Mouse (Mus musculus): ENCODE data around the gene Olfr414. TPM values are rescaled to one million over a fixed set of nuclear protein-coding genes. Genes with fewer than 3 reads are reported as not detected.

The Olfr414 gene
- not detected in 2 replicates for polyA plus RNA-seq (2014; fragmentation: Nextera tagmentation; extraction: Ambion mirVana)

- H3K27ac ChIP-seq (replicated peaks; ENCODE audit: low read depth, low read length): no peak within 1 kb of the TSS
- no peak for ATAC-seq (replicated peaks; ENCODE audit: insufficient number of reproducible peaks, low FRiP score, low TSS enrichment, low read depth)
- H3K4me1 ChIP-seq (ENCODE audit: control insufficient read depth, insufficient read depth, low read length): no peaks in the 10 kb centered on the region
- 81% methylated on average over 1 of the region's 1 CpGs for WGBS
- no peak for DNase-seq (ENCODE audit: low spot score)
- H3K9me3 ChIP-seq (replicated peaks; ENCODE audit: control insufficient read depth, low read length): no peaks in the 10 kb centered on the region
- H3K36me3 ChIP-seq (replicated peaks; ENCODE audit: control insufficient read depth, insufficient read depth, low read depth, low read length): no peaks in the 10 kb centered on the region
- H3K27me3 ChIP-seq (ENCODE audit: control insufficient read depth, insufficient read depth, low read length): no peaks in the 10 kb centered on the region
- H3K4me2 ChIP-seq (ENCODE audit: low read depth, low read length): no peak within 1 kb of the TSS
- H3K4me3 ChIP-seq (ENCODE audit: low read depth, low read length): no peak within 1 kb of the TSS
- H3K9ac ChIP-seq (replicated peaks; ENCODE audit: low read length): no peak within 1 kb of the TSS
Measured at GRCm38 (mm10) chr1:174423764-174424163, at the start of gene Olfr414. TSS of gene Olfr414 (plus strand) at chr1:174424064.

GRCm38 (mm10) chr1:174390746-174391145, 33.1 kb upstream of the Olfr414 start, which contains the start of gene Olfr248:
TSS of gene Olfr248 (plus strand) at chr1:174391046.
- Histone ChIP-seq H3K27me3 (ENCODE audit: control insufficient read depth, insufficient read depth, low read length) (no peaks in the 10 kb centered on the region), H3K9ac (replicated peaks; ENCODE audit: low read length) (no peak within 1 kb of the TSS), H3K9me3 (replicated peaks; ENCODE audit: control insufficient read depth, low read length) (no peaks in the 10 kb centered on the region), H3K4me2 (ENCODE audit: low read depth, low read length) (no peak within 1 kb of the TSS), H3K4me1 (ENCODE audit: control insufficient read depth, insufficient read depth, low read length) (no peaks in the 10 kb centered on the region), H3K36me3 (replicated peaks; ENCODE audit: control insufficient read depth, insufficient read depth, low read depth, low read length) (no peaks in the 10 kb centered on the region), H3K27ac (replicated peaks; ENCODE audit: low read depth, low read length) (no peak within 1 kb of the TSS), H3K4me3 (ENCODE audit: low read depth, low read length) (no peak within 1 kb of the TSS)
- ATAC-seq (replicated peaks; ENCODE audit: insufficient number of reproducible peaks, low FRiP score, low TSS enrichment, low read depth) (no peak), DNase-seq (ENCODE audit: low spot score) (no peak)
- WGBS: 88% methylated on average over 2 of the region's 2 CpGs

GRCm38 (mm10) chr1:174422959-174423358, 905 bp upstream of the Olfr414 start:
- H3K9ac ChIP-seq (replicated peaks; ENCODE audit: low read length): no peak overlapping the region
- no peaks in the 10 kb centered on the region for H3K27me3 ChIP-seq (ENCODE audit: control insufficient read depth, insufficient read depth, low read length)
- 89% methylated on average over 4 of the region's 4 CpGs for WGBS
- no peak overlapping the region for H3K4me2 ChIP-seq (ENCODE audit: low read depth, low read length)
- no peaks in the 10 kb centered on the region for H3K36me3 ChIP-seq (replicated peaks; ENCODE audit: control insufficient read depth, insufficient read depth, low read depth, low read length)
- DNase-seq (ENCODE audit: low spot score) (no peak), ATAC-seq (replicated peaks; ENCODE audit: insufficient number of reproducible peaks, low FRiP score, low TSS enrichment, low read depth) (no peak)
- no peak overlapping the region for H3K27ac ChIP-seq (replicated peaks; ENCODE audit: low read depth, low read length)
- no peaks in the 10 kb centered on the region for H3K9me3 ChIP-seq (replicated peaks; ENCODE audit: control insufficient read depth, low read length)
- H3K4me1 ChIP-seq (ENCODE audit: control insufficient read depth, insufficient read depth, low read length): no peaks in the 10 kb centered on the region
- no peak overlapping the region for H3K4me3 ChIP-seq (ENCODE audit: low read depth, low read length)

- H3K4me3 ChIP-seq (ENCODE audit: low read depth, low read length): no peak overlapping the region
- ATAC-seq (replicated peaks; ENCODE audit: insufficient number of reproducible peaks, low FRiP score, low TSS enrichment, low read depth): no peak
- 55% methylated on average over 3 of the region's 3 CpGs for WGBS
- no peak overlapping the region for H3K4me2 ChIP-seq (ENCODE audit: low read depth, low read length)
- no peak for DNase-seq (ENCODE audit: low spot score)
- H3K9ac ChIP-seq (replicated peaks; ENCODE audit: low read length): no peak overlapping the region
- no peaks in the 10 kb centered on the region for H3K27me3 ChIP-seq (ENCODE audit: control insufficient read depth, insufficient read depth, low read length)
- no peaks in the 10 kb centered on the region for H3K36me3 ChIP-seq (replicated peaks; ENCODE audit: control insufficient read depth, insufficient read depth, low read depth, low read length)
- no peaks in the 10 kb centered on the region for H3K9me3 ChIP-seq (replicated peaks; ENCODE audit: control insufficient read depth, low read length)
- no peaks in the 10 kb centered on the region for H3K4me1 ChIP-seq (ENCODE audit: control insufficient read depth, insufficient read depth, low read length)
- no peak overlapping the region for H3K27ac ChIP-seq (replicated peaks; ENCODE audit: low read depth, low read length)
Measured at GRCm38 (mm10) chr1:174426180-174426986, 2.5 kb downstream of the Olfr414 start.

- DNase-seq (ENCODE audit: low spot score) (no peak), ATAC-seq (replicated peaks; ENCODE audit: insufficient number of reproducible peaks, low FRiP score, low TSS enrichment, low read depth) (no peak)
- no peaks in the 10 kb centered on the region for H3K4me1 ChIP-seq (ENCODE audit: control insufficient read depth, insufficient read depth, low read length)
- H3K36me3 ChIP-seq (replicated peaks; ENCODE audit: control insufficient read depth, insufficient read depth, low read depth, low read length): no peaks in the 10 kb centered on the region
- no peak overlapping the region for H3K4me3 ChIP-seq (ENCODE audit: low read depth, low read length)
- H3K9ac ChIP-seq (replicated peaks; ENCODE audit: low read length): no peak overlapping the region
- no peaks in the 10 kb centered on the region for H3K27me3 ChIP-seq (ENCODE audit: control insufficient read depth, insufficient read depth, low read length)
- H3K9me3 ChIP-seq (replicated peaks; ENCODE audit: control insufficient read depth, low read length): no peaks in the 10 kb centered on the region
- no peak overlapping the region for H3K4me2 ChIP-seq (ENCODE audit: low read depth, low read length)
- no peak overlapping the region for H3K27ac ChIP-seq (replicated peaks; ENCODE audit: low read depth, low read length)
- WGBS: 86% methylated on average over 1 of the region's 1 CpGs
Measured at GRCm38 (mm10) chr1:174427402-174427801, 3.5 kb downstream of the Olfr414 start.

DNA sequence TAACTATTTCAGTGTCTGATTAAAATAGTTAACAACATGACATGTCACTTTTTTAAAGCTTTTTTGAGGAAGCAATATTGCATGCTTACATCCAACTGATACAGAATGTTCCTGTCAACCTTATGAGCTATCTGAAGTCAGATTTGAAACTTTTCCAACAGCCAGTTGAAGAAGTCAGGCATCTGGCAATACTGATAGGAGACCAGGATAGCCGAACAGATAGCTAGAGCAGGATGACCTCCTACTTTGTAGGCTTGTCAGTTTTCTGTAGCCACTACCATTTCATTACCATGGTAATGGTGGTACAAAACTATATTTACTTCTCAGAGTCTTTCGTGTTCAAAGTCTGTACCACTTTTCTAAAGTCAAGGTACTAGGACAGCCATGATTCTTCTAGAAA, 4.5 kb downstream of the Olfr414 start:
- Histone ChIP-seq H3K4me2 (ENCODE audit: low read depth, low read length) (no peak overlapping the region), H3K4me3 (ENCODE audit: low read depth, low read length) (no peak overlapping the region), H3K9me3 (replicated peaks; ENCODE audit: control insufficient read depth, low read length) (no peaks in the 10 kb centered on the region), H3K27ac (replicated peaks; ENCODE audit: low read depth, low read length) (no peak overlapping the region), H3K4me1 (ENCODE audit: control insufficient read depth, insufficient read depth, low read length) (no peaks in the 10 kb centered on the region), H3K27me3 (ENCODE audit: control insufficient read depth, insufficient read depth, low read length) (no peaks in the 10 kb centered on the region), H3K36me3 (replicated peaks; ENCODE audit: control insufficient read depth, insufficient read depth, low read depth, low read length) (no peaks in the 10 kb centered on the region), H3K9ac (replicated peaks; ENCODE audit: low read length) (no peak overlapping the region)
- no peak for DNase-seq (ENCODE audit: low spot score)
- WGBS: 87% methylated on average over 2 of the region's 2 CpGs
- no peak for ATAC-seq (replicated peaks; ENCODE audit: insufficient number of reproducible peaks, low FRiP score, low TSS enrichment, low read depth)

DNA sequence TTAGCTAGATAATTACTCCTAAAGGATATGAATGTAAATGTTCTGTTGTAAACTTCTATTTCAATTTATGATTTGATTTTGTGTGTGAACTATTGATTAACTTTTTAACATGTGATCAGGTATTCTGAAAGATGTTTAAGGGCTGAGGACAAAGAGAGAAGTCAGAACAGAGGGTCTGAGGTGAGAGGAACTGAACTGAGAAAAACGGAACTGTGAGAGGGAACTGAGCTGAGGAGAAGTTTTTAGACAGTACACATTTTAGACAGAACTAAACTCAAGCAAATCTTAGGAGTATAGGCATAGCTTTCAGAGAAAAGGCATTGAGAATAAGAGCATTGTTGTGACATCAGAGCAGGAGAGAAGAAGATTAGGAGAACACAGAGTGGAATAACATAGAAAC, 10.3 kb downstream of the Olfr414 start:
- H3K4me1 ChIP-seq (ENCODE audit: control insufficient read depth, insufficient read depth, low read length): no peaks in the 10 kb centered on the region
- no peak overlapping the region for H3K9ac ChIP-seq (replicated peaks; ENCODE audit: low read length)
- no peak overlapping the region for H3K4me3 ChIP-seq (ENCODE audit: low read depth, low read length)
- DNase-seq (ENCODE audit: low spot score) (no peak), ATAC-seq (replicated peaks; ENCODE audit: insufficient number of reproducible peaks, low FRiP score, low TSS enrichment, low read depth) (no peak)
- 40% methylated on average over 1 of the region's 1 CpGs for WGBS
- no peak overlapping the region for H3K27ac ChIP-seq (replicated peaks; ENCODE audit: low read depth, low read length)
- no peaks in the 10 kb centered on the region for H3K9me3 ChIP-seq (replicated peaks; ENCODE audit: control insufficient read depth, low read length)
- H3K27me3 ChIP-seq (ENCODE audit: control insufficient read depth, insufficient read depth, low read length): no peaks in the 10 kb centered on the region
- H3K36me3 ChIP-seq (replicated peaks; ENCODE audit: control insufficient read depth, insufficient read depth, low read depth, low read length): no peaks in the 10 kb centered on the region
- no peak overlapping the region for H3K4me2 ChIP-seq (ENCODE audit: low read depth, low read length)

DNA sequence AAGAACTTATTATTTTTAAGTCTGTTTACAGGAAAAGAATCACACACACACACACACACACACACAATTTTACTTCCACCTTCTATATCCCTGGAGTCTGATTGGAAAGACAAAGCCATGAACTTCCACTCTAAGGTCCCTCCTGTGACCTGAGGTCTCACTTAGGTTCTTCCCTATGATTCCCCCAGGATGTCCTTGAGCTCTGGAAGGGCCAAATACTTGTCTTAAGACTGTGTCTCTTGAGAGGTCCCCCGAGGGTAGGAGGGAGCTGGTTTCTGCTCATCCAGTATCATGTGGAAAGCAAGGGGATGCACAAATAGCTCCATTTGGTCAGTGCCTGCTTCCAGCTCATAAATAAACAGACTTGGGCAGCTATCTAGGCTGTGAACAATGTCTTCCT, 17.9 kb downstream of the Olfr414 start, which contains the start of gene Olfr220:
Gene Olfr220, plus strand, starts transcription at position 301 of the 400 bp plus-strand sequence.
- H3K9me3 ChIP-seq (replicated peaks; ENCODE audit: control insufficient read depth, low read length): no peaks in the 10 kb centered on the region
- H3K4me1 ChIP-seq (ENCODE audit: control insufficient read depth, insufficient read depth, low read length): no peaks in the 10 kb centered on the region
- H3K27ac ChIP-seq (replicated peaks; ENCODE audit: low read depth, low read length): no peak within 1 kb of the TSS
- H3K9ac ChIP-seq (replicated peaks; ENCODE audit: low read length): no peak within 1 kb of the TSS
- H3K36me3 ChIP-seq (replicated peaks; ENCODE audit: control insufficient read depth, insufficient read depth, low read depth, low read length): no peaks in the 10 kb centered on the region
- H3K4me2 ChIP-seq (ENCODE audit: low read depth, low read length): no peak within 1 kb of the TSS
- DNase-seq (ENCODE audit: low spot score) (no peak), ATAC-seq (replicated peaks; ENCODE audit: insufficient number of reproducible peaks, low FRiP score, low TSS enrichment, low read depth) (no peak)
- no peak within 1 kb of the TSS for H3K4me3 ChIP-seq (ENCODE audit: low read depth, low read length)
- no peaks in the 10 kb centered on the region for H3K27me3 ChIP-seq (ENCODE audit: control insufficient read depth, insufficient read depth, low read length)
- 64% methylated on average over 1 of the region's 1 CpGs for WGBS

All from embryonic facial prominence, embryonic 11.5 days (tissue).